Mouse (Mus musculus) liver, embryonic 14.5 days (tissue): ENCODE measurements around the gene Selplg. TPM values are rescaled to one million over a fixed set of nuclear protein-coding genes. Genes with fewer than 3 reads are reported as not detected.

Source experiments
- ATAC-seq: fragments of 200-750 bp; cut with Nextera tagmentation; 2 replicates; pipeline ENCODE4 v1.8.0; 2017; ENCODE audit warnings: moderate number of reproducible peaks, mild to moderate bottlenecking, moderate library complexity; ENCODE audit not compliant: insufficient read depth
- DNase-seq, 3 experiments: peaks; one replicate each; pipeline ENCODE4 v3.0.0-alpha.2; 2012 to 2013; ENCODE audit warnings: low read depth in 3 of 3, low spot score in 3 of 3
- H3K27ac ChIP-seq: fragments of 300-500 bp; sonication (generic); 2 replicates; pipeline ENCODE4 v1.5.1; 2014; ENCODE audit warnings: moderate library complexity, mild to moderate bottlenecking, control low read depth, inconsistent platforms
- H3K27me3 ChIP-seq: fragments of 300-500 bp; sonication (generic); 2 replicates; pipeline ENCODE4 v1.6.1; 2014; ENCODE audit warnings: mild to moderate bottlenecking, low read length, moderate library complexity; ENCODE audit not compliant: control insufficient read depth, insufficient read depth
- H3K36me3 ChIP-seq: fragments of 300-500 bp; sonication (generic); replicated peaks from 2 replicates; pipeline ENCODE4 v1.6.1; 2014; ENCODE audit warnings: low read depth; ENCODE audit not compliant: control insufficient read depth, insufficient read depth
- H3K4me1 ChIP-seq, 2 experiments: fragments of 200-500 bp in 1 of 2; fragments of 300-500 bp in 1 of 2; sonication (generic) in 1 of 2; replicated peaks; 2 replicates each; pipeline ENCODE4 v1.6.1; 2012 to 2014; ENCODE audit warnings: antibody characterized with exemption in 1 of 2, inconsistent platforms in 1 of 2, low read length in 1 of 2; ENCODE audit not compliant: control insufficient read depth in 2 of 2, insufficient read depth in 2 of 2
- H3K4me2 ChIP-seq: fragments of 300-500 bp; sonication (generic); 2 replicates; pipeline ENCODE4 v1.6.1; 2014; ENCODE audit warnings: low read depth, mild to moderate bottlenecking, control low read depth, moderate library complexity
- H3K4me3 ChIP-seq, 2 experiments: fragments of 200-500 bp in 1 of 2; fragments of 300-500 bp in 1 of 2; sonication (generic) in 1 of 2; 2 replicates each; pipeline ENCODE4 v1.5.1; 2012 to 2014; ENCODE audit warnings: low read depth in 2 of 2, low read length in 2 of 2, mild to moderate bottlenecking in 2 of 2, control low read depth in 1 of 2, inconsistent platforms in 1 of 2, moderate library complexity in 1 of 2; ENCODE audit not compliant: insufficient read depth in 1 of 2
- H3K9ac ChIP-seq: fragments of 300-500 bp; sonication (generic); replicated peaks from 2 replicates; pipeline ENCODE4 v1.6.1; 2014; ENCODE audit warnings: mild to moderate bottlenecking, control low read depth, moderate library complexity
- H3K9me3 ChIP-seq: fragments of 300-500 bp; sonication (generic); 2 replicates; pipeline ENCODE4 v1.6.1; 2016; ENCODE audit warnings: low read length, mixed read lengths; ENCODE audit not compliant: control insufficient read depth
- CTCF ChIP-seq: IDR thresholded peaks from 2 replicates; pipeline ENCODE4 v1.5.1; 2016; ENCODE audit warnings: antibody characterized with exemption, low read depth, control low read depth
- EP300 ChIP-seq: IDR thresholded peaks from 2 replicates; pipeline ENCODE4 v1.6.1; 2016; ENCODE audit warnings: antibody characterized with exemption, low read depth
- WGBS: fragments of 180-500 bp; shearing (Covaris S2); extraction: QIAGEN DNeasy Blood & Tissue Kit; methylation state at CpG from one replicate; pipeline ENCODE4 v1.1.7; 2014; ENCODE audit not compliant: insufficient replicate concordance; 5-methylcytosine and 5-hydroxymethylcytosine counted together
- polyA plus RNA-seq, 2 experiments: library from polyadenylated mRNA; depleted of rRNA in 1 of 2; stranded (reverse) in 1 of 2; unstranded in 1 of 2; fragments of >200 nt; fragmentation: Nextera tagmentation in 1 of 2; extraction: Ambion mirVana in 1 of 2; gene quantifications; 2 replicates each; pipeline versions ENCODE4 v1.2.1 to v1.2.3; 2012 to 2014

Gene Selplg
- polyA plus RNA-seq, 2 experiments = 8.8 to 12.5 TPM

DNA sequence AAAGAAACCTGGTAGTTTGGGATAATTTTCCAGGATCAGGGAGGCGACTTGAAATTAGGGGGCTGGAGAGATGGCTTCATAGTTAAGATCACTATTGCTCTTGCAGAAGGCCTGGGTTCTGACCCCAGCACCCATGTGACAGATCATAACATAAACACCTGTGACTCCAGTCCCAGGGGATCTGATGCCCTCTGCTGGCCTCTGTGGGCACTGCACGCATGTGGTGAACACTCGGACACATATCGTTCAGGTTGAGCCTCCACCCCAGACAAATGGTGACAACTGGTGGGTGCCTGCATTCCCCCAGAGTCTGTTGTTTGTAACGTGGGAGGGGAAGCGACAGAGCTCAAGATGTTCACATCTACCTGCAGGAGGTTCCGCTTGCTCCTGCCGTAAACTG, 28.9 kb upstream of the Selplg start:
- H3K27me3 ChIP-seq = no peaks in the 10 kb centered on the region
- ATAC-seq (no peak), DNase-seq (no peak)
- no peak overlapping the region for H3K27ac ChIP-seq
- H3K4me3 ChIP-seq = no peak overlapping the region
- peaks cover 0 to 17% of the 10 kb centered on the region in 2 experiments; a peak in 3 of 4 replicates for H3K4me1 ChIP-seq
- H3K9ac ChIP-seq = no peak overlapping the region
- no peak overlapping the region for H3K4me2 ChIP-seq
- TF ChIP-seq CTCF = peak; percentile 90
- no peak for TF ChIP-seq EP300
- H3K36me3 ChIP-seq = peaks cover 5% of the 10 kb centered on the region; the same call in 1 of the 2 replicates
- WGBS = 83% methylated on average over 8 of the region's 8 CpGs
- no peaks in the 10 kb centered on the region for H3K9me3 ChIP-seq

DNA sequence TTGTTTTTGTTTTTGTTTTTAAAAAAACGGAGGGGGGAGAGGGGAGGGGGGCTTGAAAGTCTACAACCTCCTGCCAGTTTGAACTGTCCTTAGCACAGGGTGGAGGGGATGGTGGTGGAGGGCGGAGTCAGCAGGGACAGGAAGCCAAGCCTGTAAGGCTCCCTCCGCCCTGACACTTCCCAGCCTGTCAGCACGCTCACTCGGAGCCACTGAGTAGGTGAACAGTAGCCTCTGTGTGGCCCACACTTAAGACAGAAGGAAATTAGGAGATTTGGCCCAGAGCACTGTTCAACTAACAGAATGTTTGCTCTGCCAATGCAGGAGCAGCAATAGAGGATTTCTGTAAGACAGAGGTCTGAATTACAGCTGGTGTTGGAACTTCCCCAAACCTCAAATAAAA, 26.5 kb upstream of the Selplg start:
- no peak for DNase-seq
- peaks cover 3% of the 10 kb centered on the region; the same call in 1 of the 2 replicates for H3K36me3 ChIP-seq
- H3K27me3 ChIP-seq = no peaks in the 10 kb centered on the region
- H3K4me1 ChIP-seq = peaks cover 0 to 8% of the 10 kb centered on the region in 2 experiments; a peak in 3 of 4 replicates
- no peak overlapping the region for H3K4me3 ChIP-seq
- no peak overlapping the region for H3K9ac ChIP-seq
- peak; percentile 52; the same call in 1 of the 2 replicates for ATAC-seq
- no peak overlapping the region for H3K4me2 ChIP-seq
- H3K9me3 ChIP-seq = no peaks in the 10 kb centered on the region
- TF ChIP-seq EP300 (no peak), CTCF (no peak)
- H3K27ac ChIP-seq = no peak overlapping the region
- 15% methylated on average over 5 of the region's 5 CpGs for WGBS

DNA sequence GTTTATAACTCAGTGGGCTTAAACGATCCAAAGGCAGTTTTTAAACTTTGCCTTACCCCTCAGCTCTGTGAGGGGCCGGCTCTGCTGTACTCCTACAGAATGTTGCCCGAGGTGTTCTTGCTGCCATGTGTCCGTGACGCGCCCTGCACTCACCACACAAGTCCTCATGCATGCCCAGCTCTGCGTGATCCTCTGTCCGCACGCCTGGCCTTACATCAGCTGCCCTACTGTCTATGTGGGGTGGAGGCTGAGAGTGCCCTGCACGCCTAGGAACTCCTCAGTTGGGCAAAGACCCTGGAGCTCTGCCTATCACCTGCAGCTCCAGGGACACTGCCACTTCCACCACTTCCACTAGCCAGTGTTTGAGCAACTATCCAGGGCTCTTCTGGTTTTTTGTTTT, 26.1 kb upstream of the Selplg start:
- Histone ChIP-seq H3K4me3 (no peak overlapping the region), H3K9ac (no peak overlapping the region), H3K4me2 (no peak overlapping the region), H3K9me3 (no peaks in the 10 kb centered on the region), H3K36me3 (no peaks in the 10 kb centered on the region; the same call in 1 of the 2 replicates), H3K27me3 (no peaks in the 10 kb centered on the region), H3K27ac (no peak overlapping the region), H3K4me1 (peaks cover 0 to 8% of the 10 kb centered on the region in 2 experiments; a peak in 3 of 4 replicates)
- DNase-seq (no peak), ATAC-seq (no peak)
- TF ChIP-seq EP300 = no peak
- TF ChIP-seq CTCF = no peak
- 68% methylated on average over 10 of the region's 10 CpGs for WGBS

DNA sequence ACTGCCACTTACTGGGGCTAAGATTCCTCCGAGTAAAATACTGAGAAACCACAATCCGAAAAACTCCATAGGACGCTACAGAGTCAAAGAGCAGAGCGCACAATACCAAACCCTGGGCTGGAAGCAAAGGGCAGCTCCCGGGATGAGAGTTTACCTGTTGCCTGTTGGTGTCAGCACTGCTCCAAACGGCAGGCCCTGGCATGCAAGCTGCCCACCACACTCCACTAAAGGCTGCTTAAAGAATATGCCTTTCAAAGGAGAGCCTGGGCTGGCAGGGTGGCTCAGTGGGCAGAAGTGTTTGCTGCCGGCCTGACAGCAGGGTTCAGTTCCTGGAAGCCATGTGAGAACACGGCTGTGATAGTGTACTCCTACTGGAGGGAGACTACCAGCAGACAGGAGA, 25.2 kb upstream of the Selplg start:
- WGBS = 67% methylated on average over 8 of the region's 8 CpGs
- ATAC-seq = no peak
- H3K27ac ChIP-seq = no peak overlapping the region
- H3K36me3 ChIP-seq = no peaks in the 10 kb centered on the region; the same call in 1 of the 2 replicates
- no peaks in the 10 kb centered on the region for H3K9me3 ChIP-seq
- TF ChIP-seq CTCF (no peak), EP300 (no peak)
- no peak overlapping the region for H3K4me2 ChIP-seq
- no peak for DNase-seq
- H3K4me1 ChIP-seq = peaks cover 0 to 8% of the 10 kb centered on the region in 2 experiments; a peak in 3 of 4 replicates
- H3K4me3 ChIP-seq = no peak overlapping the region
- no peak overlapping the region for H3K9ac ChIP-seq
- no peaks in the 10 kb centered on the region for H3K27me3 ChIP-seq

DNA sequence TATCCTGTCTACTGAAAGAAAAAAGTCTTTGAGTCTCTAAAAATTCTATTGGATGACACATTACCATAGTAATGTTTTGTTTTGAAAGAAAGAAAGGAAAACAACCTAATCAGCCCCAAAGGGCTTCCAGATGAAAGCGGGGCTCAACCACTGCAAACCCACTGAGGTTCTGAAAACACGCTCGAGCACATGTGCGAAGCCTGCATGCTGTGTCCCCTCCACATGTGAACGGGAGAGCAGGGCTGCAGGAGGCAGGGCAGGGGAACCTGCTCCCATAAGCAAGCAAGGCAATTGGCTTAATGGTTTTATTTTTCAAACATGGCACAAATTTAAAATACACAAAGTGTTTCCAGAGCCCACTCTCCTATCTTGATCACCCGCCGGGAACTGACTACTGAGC, 24.2 kb upstream of the Selplg start:
- DNase-seq (no peak), ATAC-seq (no peak)
- Histone ChIP-seq H3K4me1 (peaks cover 0 to 8% of the 10 kb centered on the region in 2 experiments; a peak in 3 of 4 replicates), H3K27ac (no peak overlapping the region), H3K36me3 (no peaks in the 10 kb centered on the region; the same call in 1 of the 2 replicates), H3K27me3 (no peaks in the 10 kb centered on the region), H3K4me3 (no peak overlapping the region), H3K9me3 (no peaks in the 10 kb centered on the region), H3K4me2 (no peak overlapping the region), H3K9ac (no peak overlapping the region)
- 80% methylated on average over 7 of the region's 7 CpGs for WGBS
- TF ChIP-seq EP300 = no peak
